Mouse (Mus musculus) limb, embryonic 15.5 days (tissue): ENCODE measurements at regions not wholly inside any gene's neighbourhood (a gene's known extent, or its start where the extent isn't known, plus 50 kb on each side); places are given as distances from the start of the nearest gene placed in this dataset.

ENCODE experiments used
- ATAC-seq: fragments of 200-750 bp; cut with Nextera tagmentation; 2 replicates; pipeline ENCODE4 v1.8.0; 2017; ENCODE audit warnings: low read depth, moderate TSS enrichment; ENCODE audit not compliant: insufficient number of reproducible peaks, low FRiP score, low TSS enrichment
- H3K27ac ChIP-seq: fragments of 300-500 bp; sonication (generic); 2 replicates; pipeline ENCODE4 v1.5.1; 2015; ENCODE audit warnings: moderate library complexity, mild to moderate bottlenecking, inconsistent platforms
- H3K27me3 ChIP-seq: fragments of 300-500 bp; sonication (generic); 2 replicates; pipeline ENCODE4 v1.6.1; 2015; ENCODE audit warnings: inconsistent platforms
- H3K36me3 ChIP-seq: fragments of 300-500 bp; sonication (generic); 2 replicates; pipeline ENCODE4 v1.6.1; 2015; ENCODE audit warnings: inconsistent platforms
- H3K4me1 ChIP-seq: fragments of 300-500 bp; sonication (generic); 2 replicates; pipeline ENCODE4 v1.6.1; 2015; ENCODE audit warnings: inconsistent platforms
- H3K4me2 ChIP-seq: fragments of 300-500 bp; sonication (generic); 2 replicates; pipeline ENCODE4 v1.6.1; 2015; ENCODE audit warnings: mild to moderate bottlenecking, inconsistent platforms
- H3K4me3 ChIP-seq: fragments of 300-500 bp; sonication (generic); 2 replicates; pipeline ENCODE4 v1.5.1; 2015; ENCODE audit warnings: mild to moderate bottlenecking, inconsistent platforms
- H3K9ac ChIP-seq: fragments of 300-500 bp; sonication (generic); 2 replicates; pipeline ENCODE4 v1.6.1; 2015; ENCODE audit warnings: inconsistent platforms
- H3K9me3 ChIP-seq: fragments of 300-500 bp; sonication (generic); 2 replicates; pipeline ENCODE4 v1.6.1; 2016; ENCODE audit warnings: inconsistent platforms
- WGBS: fragments of 180-500 bp; shearing (Covaris S2); methylation state at CpG from one replicate; pipeline ENCODE4 v1.1.7; 2015; 5-methylcytosine and 5-hydroxymethylcytosine counted together

GRCm38 (mm10) chr6:148627090-148627605 is 183.0 kb upstream of the Tmtc1 start:
- 0 out of 2 replicates have a peak overlapping the region, but pooled peaks have one; percentile 17 for H3K27ac ChIP-seq
- peaks cover 6% of the 10 kb centered on the region; the same call in 1 of the 2 replicates for H3K4me1 ChIP-seq
- no peak overlapping the region for H3K4me2 ChIP-seq
- H3K9me3 ChIP-seq: no peaks in the 10 kb centered on the region
- ATAC-seq: no peak
- no peak overlapping the region for H3K9ac ChIP-seq
- H3K27me3 ChIP-seq: no peaks in the 10 kb centered on the region
- no peak overlapping the region for H3K4me3 ChIP-seq
- 85% methylated on average over 1 of the region's 1 CpGs for WGBS
- H3K36me3 ChIP-seq: no peaks in the 10 kb centered on the region

- no peak for ATAC-seq
- Histone ChIP-seq H3K4me3 (no peak overlapping the region), H3K36me3 (no peaks in the 10 kb centered on the region), H3K27me3 (no peaks in the 10 kb centered on the region), H3K9me3 (no peaks in the 10 kb centered on the region), H3K4me2 (no peak overlapping the region), H3K4me1 (peaks cover 6% of the 10 kb centered on the region; the same call in 1 of the 2 replicates), H3K9ac (no peak overlapping the region), H3K27ac (no peak overlapping the region)
- 84% methylated on average over 2 of the region's 2 CpGs for WGBS
These were observed 179.1 kb upstream of the Tmtc1 start for GRCm38 (mm10) chr6:148623119-148623770.

GRCm38 (mm10) chr6:148620034-148620433 is 175.8 kb upstream of the Tmtc1 start:
- Histone ChIP-seq H3K4me3 (no peak overlapping the region), H3K4me1 (no peaks in the 10 kb centered on the region), H3K4me2 (no peak overlapping the region), H3K36me3 (no peaks in the 10 kb centered on the region), H3K9me3 (no peaks in the 10 kb centered on the region), H3K9ac (no peak overlapping the region), H3K27ac (no peak overlapping the region), H3K27me3 (no peaks in the 10 kb centered on the region)
- ATAC-seq: no peak
- 60% methylated on average over 1 of the region's 1 CpGs for WGBS

GRCm38 (mm10) chr6:148615931-148616330 is 171.7 kb upstream of the Tmtc1 start:
- ATAC-seq: no peak
- H3K4me1 ChIP-seq: no peaks in the 10 kb centered on the region
- H3K9me3 ChIP-seq: no peaks in the 10 kb centered on the region
- no peak overlapping the region for H3K4me3 ChIP-seq
- WGBS: 30% methylated on average over 4 of the region's 4 CpGs
- no peak overlapping the region for H3K27ac ChIP-seq
- no peaks in the 10 kb centered on the region for H3K36me3 ChIP-seq
- H3K4me2 ChIP-seq: no peak overlapping the region
- H3K27me3 ChIP-seq: no peaks in the 10 kb centered on the region
- no peak overlapping the region for H3K9ac ChIP-seq

GRCm38 (mm10) chr6:148615442-148615841 is 171.3 kb upstream of the Tmtc1 start:
- Histone ChIP-seq H3K4me1 (no peaks in the 10 kb centered on the region), H3K27ac (no peak overlapping the region), H3K27me3 (no peaks in the 10 kb centered on the region), H3K4me2 (no peak overlapping the region), H3K9ac (no peak overlapping the region), H3K4me3 (no peak overlapping the region), H3K36me3 (no peaks in the 10 kb centered on the region), H3K9me3 (no peaks in the 10 kb centered on the region)
- WGBS: 25% methylated on average over 3 of the region's 3 CpGs
- ATAC-seq: no peak

GRCm38 (mm10) chr6:148608881-148609280 is 164.7 kb upstream of the Tmtc1 start:
- no peak overlapping the region for H3K27ac ChIP-seq
- no peaks in the 10 kb centered on the region for H3K36me3 ChIP-seq
- no peaks in the 10 kb centered on the region for H3K4me1 ChIP-seq
- H3K9me3 ChIP-seq: no peaks in the 10 kb centered on the region
- 89% methylated on average over 5 of the region's 5 CpGs for WGBS
- H3K4me3 ChIP-seq: no peak overlapping the region
- no peaks in the 10 kb centered on the region for H3K27me3 ChIP-seq
- no peak overlapping the region for H3K4me2 ChIP-seq
- no peak for ATAC-seq
- H3K9ac ChIP-seq: no peak overlapping the region

- ATAC-seq: no peak
- H3K9ac ChIP-seq: no peak overlapping the region
- WGBS: 79% methylated on average over 1 of the region's 1 CpGs
These were observed 161.0 kb upstream of the Tmtc1 start for GRCm38 (mm10) chr6:148605226-148605625.

GRCm38 (mm10) chr6:148604790-148605189 is 160.6 kb upstream of the Tmtc1 start:
- no peak overlapping the region for H3K4me2 ChIP-seq
- no peaks in the 10 kb centered on the region for H3K27me3 ChIP-seq
- H3K36me3 ChIP-seq: no peaks in the 10 kb centered on the region
- ATAC-seq: no peak
- H3K9ac ChIP-seq: no peak overlapping the region
- no peaks in the 10 kb centered on the region for H3K9me3 ChIP-seq
- H3K4me1 ChIP-seq: no peaks in the 10 kb centered on the region
- no peak overlapping the region for H3K4me3 ChIP-seq
- H3K27ac ChIP-seq: no peak overlapping the region
- WGBS: 0% methylated on average over 1 of the region's 1 CpGs

More at GRCm38 (mm10) chr6:148605226-148605625, 161.0 kb upstream of the Tmtc1 start:
- no peak overlapping the region for H3K4me3 ChIP-seq
- no peaks in the 10 kb centered on the region for H3K36me3 ChIP-seq
- H3K9me3 ChIP-seq: no peaks in the 10 kb centered on the region
- no peak overlapping the region for H3K4me2 ChIP-seq
- no peaks in the 10 kb centered on the region for H3K27me3 ChIP-seq
- no peak overlapping the region for H3K27ac ChIP-seq
- no peaks in the 10 kb centered on the region for H3K4me1 ChIP-seq

- WGBS: 87% methylated on average over 2 of the region's 2 CpGs
- no peaks in the 10 kb centered on the region for H3K27me3 ChIP-seq
- no peak overlapping the region for H3K4me3 ChIP-seq
- no peak overlapping the region for H3K4me2 ChIP-seq
- H3K4me1 ChIP-seq: peaks cover 4% of the 10 kb centered on the region
- no peaks in the 10 kb centered on the region for H3K36me3 ChIP-seq
- H3K27ac ChIP-seq: no peak overlapping the region
- ATAC-seq: no peak
- H3K9me3 ChIP-seq: no peaks in the 10 kb centered on the region
- no peak overlapping the region for H3K9ac ChIP-seq
These were observed 159.7 kb upstream of the Tmtc1 start for GRCm38 (mm10) chr6:148603878-148604277.

GRCm38 (mm10) chr6:148603460-148603859 is 159.3 kb upstream of the Tmtc1 start:
- Histone ChIP-seq H3K27ac (no peak overlapping the region), H3K4me2 (no peak overlapping the region), H3K9me3 (no peaks in the 10 kb centered on the region), H3K36me3 (no peaks in the 10 kb centered on the region), H3K4me1 (peaks cover 8% of the 10 kb centered on the region), H3K9ac (no peak overlapping the region), H3K27me3 (no peaks in the 10 kb centered on the region), H3K4me3 (no peak overlapping the region)
- 80% methylated on average over 4 of the region's 4 CpGs for WGBS
- ATAC-seq: no peak

- H3K27ac ChIP-seq: no peak overlapping the region
- H3K4me3 ChIP-seq: no peak overlapping the region
- H3K27me3 ChIP-seq: no peaks in the 10 kb centered on the region
- no peaks in the 10 kb centered on the region for H3K36me3 ChIP-seq
- no peak for ATAC-seq
- H3K9me3 ChIP-seq: no peaks in the 10 kb centered on the region
- H3K4me2 ChIP-seq: no peak overlapping the region
- no peak overlapping the region for H3K9ac ChIP-seq
- H3K4me1 ChIP-seq: peaks cover 11% of the 10 kb centered on the region
- 74% methylated on average over 2 of the region's 2 CpGs for WGBS
These were observed 158.7 kb upstream of the Tmtc1 start for GRCm38 (mm10) chr6:148602894-148603293.

GRCm38 (mm10) chr6:148600934-148601333 is 156.7 kb upstream of the Tmtc1 start:
- Histone ChIP-seq H3K9me3 (no peaks in the 10 kb centered on the region), H3K9ac (no peak overlapping the region), H3K4me1 (peaks cover 12% of the 10 kb centered on the region), H3K4me3 (no peak overlapping the region), H3K27ac (no peak overlapping the region), H3K4me2 (no peak overlapping the region), H3K27me3 (no peaks in the 10 kb centered on the region), H3K36me3 (no peaks in the 10 kb centered on the region)
- ATAC-seq: no peak
- 48% methylated on average over 2 of the region's 2 CpGs for WGBS
